Mouse (Mus musculus) forebrain, postnatal 0 days (tissue): Measurements from ENCODE around the gene Acaca. TPM values are rescaled to one million over a fixed set of nuclear protein-coding genes. Genes with fewer than 3 reads are reported as not detected.
A peak's percentile ranks its signal among the peaks of the same experiment; 100 is the strongest.

ENCODE experiments used
- ATAC-seq: fragments of 200-750 bp; cut with Nextera tagmentation; 2 replicates; pipeline ENCODE4 v1.8.0; 2017; ENCODE audit warnings: mild to moderate bottlenecking, moderate library complexity
- DNase-seq: peaks from one replicate; pipeline ENCODE4 v3.0.0-alpha.2; 2015
- H3K27ac ChIP-seq: fragments of 300-500 bp; sonication (generic); 2 replicates; pipeline ENCODE4 v1.5.1; 2014; ENCODE audit warnings: low read depth, mild to moderate bottlenecking, antibody characterized with exemption, low read length, moderate library complexity, mixed read lengths
- H3K27me3 ChIP-seq: fragments of 300-500 bp; sonication (generic); 2 replicates; pipeline ENCODE4 v1.6.1; 2014; ENCODE audit warnings: mild to moderate bottlenecking, low read length, mixed read lengths; ENCODE audit not compliant: insufficient read depth
- H3K36me3 ChIP-seq: fragments of 300-500 bp; sonication (generic); 2 replicates; pipeline ENCODE4 v1.6.1; 2014; ENCODE audit warnings: mild to moderate bottlenecking, moderate library complexity; ENCODE audit not compliant: insufficient read depth
- H3K4me1 ChIP-seq: fragments of 300-500 bp; sonication (generic); 2 replicates; pipeline ENCODE4 v1.6.1; 2014; ENCODE audit warnings: antibody characterized with exemption; ENCODE audit not compliant: insufficient read depth
- H3K4me2 ChIP-seq: fragments of 300-500 bp; sonication (generic); 2 replicates; pipeline ENCODE4 v1.6.1; 2014; ENCODE audit warnings: low read depth, mild to moderate bottlenecking, moderate library complexity
- H3K4me3 ChIP-seq: fragments of 300-500 bp; sonication (generic); 2 replicates; pipeline ENCODE4 v1.5.1; 2014; ENCODE audit warnings: low read depth, low read length, mixed read lengths
- H3K9ac ChIP-seq: fragments of 300-500 bp; sonication (generic); 2 replicates; pipeline ENCODE4 v1.6.1; 2014; ENCODE audit warnings: mild to moderate bottlenecking
- H3K9me3 ChIP-seq: fragments of 300-500 bp; sonication (generic); 2 replicates; pipeline ENCODE4 v1.6.1; 2016; ENCODE audit warnings: low read length
- CTCF ChIP-seq: sonication (generic); IDR thresholded peaks from 2 replicates; pipeline ENCODE4 v1.5.1; 2016; ENCODE audit warnings: antibody characterized with exemption, control low read depth, low read depth
- WGBS: fragments of 180-500 bp; shearing (Covaris S2); extraction: QIAGEN DNeasy Blood & Tissue Kit; methylation state at CpG from one replicate; pipeline ENCODE4 v1.1.7; 2014; 5-methylcytosine and 5-hydroxymethylcytosine counted together
- polyA plus RNA-seq: library from polyadenylated mRNA; unstranded; fragments of >200 nt; fragmentation: Nextera tagmentation; extraction: Ambion mirVana; gene quantifications from 2 replicates; pipeline ENCODE4 v1.2.1, GENCODE M21; 2015
- total RNA-seq: library from RNA; depleted of rRNA; stranded (reverse); fragments of >200 nt; gene quantifications from 2 replicates; pipeline ENCODE4 v1.2.3, GENCODE M21; 2014

Gene Acaca
- total and polyA plus RNA-seq, 2 experiments from 2014 or later, result 16.5 to 200 TPM

- no peaks in the 10 kb centered on the region for H3K27me3 ChIP-seq
- H3K4me1 ChIP-seq, result peaks cover 16% of the 10 kb centered on the region
- no peak overlapping the region for H3K4me3 ChIP-seq
- ATAC-seq, result peak; percentile 84
- H3K4me2 ChIP-seq, result no peak overlapping the region
- no peaks in the 10 kb centered on the region for H3K36me3 ChIP-seq
- 14% methylated on average over 2 of the region's 2 CpGs for WGBS
- peak overlapping the region; percentile 54; the same call in 1 of the 2 replicates for H3K27ac ChIP-seq
- H3K9me3 ChIP-seq, result no peaks in the 10 kb centered on the region
- H3K9ac ChIP-seq, result no peak overlapping the region
- TF ChIP-seq CTCF, result no peak
- DNase-seq, result peak; percentile 83
Observed at GRCm38 (mm10) chr11:84347766-84348165, 218.3 kb downstream of the Acaca start.

- H3K4me2 ChIP-seq, result peak overlapping the region; percentile 17; the same call in 1 of the 2 replicates
- DNase-seq (peak; percentile 54), ATAC-seq (peak; percentile 32; the same call in 1 of the 2 replicates)
- H3K27ac ChIP-seq, result peak overlapping the region; percentile 79
- no peak overlapping the region for H3K4me3 ChIP-seq
- peaks cover 16% of the 10 kb centered on the region for H3K4me1 ChIP-seq
- H3K36me3 ChIP-seq, result no peaks in the 10 kb centered on the region
- H3K9me3 ChIP-seq, result no peaks in the 10 kb centered on the region
- H3K27me3 ChIP-seq, result no peaks in the 10 kb centered on the region
- peak overlapping the region; percentile 25; the same call in 1 of the 2 replicates for H3K9ac ChIP-seq
- TF ChIP-seq CTCF, result no peak
- 23% methylated on average over 16 of the region's 16 CpGs for WGBS
Observed at GRCm38 (mm10) chr11:84348843-84349825, 219.7 kb downstream of the Acaca start.

GRCm38 (mm10) chr11:84351150-84351549 is 221.7 kb downstream of the Acaca start:
- no peak overlapping the region for H3K27ac ChIP-seq

GRCm38 (mm10) chr11:84353058-84353726 is 223.7 kb downstream of the Acaca start:
- Histone ChIP-seq H3K9ac (no peak overlapping the region), H3K9me3 (no peaks in the 10 kb centered on the region), H3K27ac (no peak overlapping the region), H3K36me3 (no peaks in the 10 kb centered on the region), H3K4me2 (no peak overlapping the region), H3K4me3 (no peak overlapping the region), H3K27me3 (no peaks in the 10 kb centered on the region), H3K4me1 (peaks cover 16% of the 10 kb centered on the region)
- 65% methylated on average over 7 of the region's 7 CpGs for WGBS
- DNase-seq (no peak), ATAC-seq (no peak)
- TF ChIP-seq CTCF, result no peak

More at GRCm38 (mm10) chr11:84351150-84351549, 221.7 kb downstream of the Acaca start:
- no peak for TF ChIP-seq CTCF
- Histone ChIP-seq H3K36me3 (no peaks in the 10 kb centered on the region), H3K9me3 (no peaks in the 10 kb centered on the region), H3K4me2 (no peak overlapping the region), H3K4me3 (no peak overlapping the region), H3K27me3 (no peaks in the 10 kb centered on the region), H3K9ac (no peak overlapping the region), H3K4me1 (peaks cover 16% of the 10 kb centered on the region)
- WGBS, result 91% methylated on average over 1 of the region's 1 CpGs
- no peak for ATAC-seq
- no peak for DNase-seq

- H3K4me2 ChIP-seq, result no peak overlapping the region
- no peaks in the 10 kb centered on the region for H3K9me3 ChIP-seq
- H3K27me3 ChIP-seq, result no peaks in the 10 kb centered on the region
- H3K4me1 ChIP-seq, result no peaks in the 10 kb centered on the region
- H3K9ac ChIP-seq, result no peak overlapping the region
- ATAC-seq, result no peak
- no peak for DNase-seq
- no peak overlapping the region for H3K4me3 ChIP-seq
- H3K27ac ChIP-seq, result no peak overlapping the region
- WGBS, result 72% methylated on average over 3 of the region's 3 CpGs
- no peak for TF ChIP-seq CTCF
- no peaks in the 10 kb centered on the region for H3K36me3 ChIP-seq
Observed at GRCm38 (mm10) chr11:84357304-84357703, 227.8 kb downstream of the Acaca start.

- ATAC-seq, result no peak
- H3K9ac ChIP-seq, result no peak overlapping the region
- no peaks in the 10 kb centered on the region for H3K9me3 ChIP-seq
- H3K27ac ChIP-seq, result no peak overlapping the region
- TF ChIP-seq CTCF, result no peak
- no peak for DNase-seq
- no peaks in the 10 kb centered on the region for H3K36me3 ChIP-seq
- WGBS, result 61% methylated on average over 2 of the region's 2 CpGs
- no peaks in the 10 kb centered on the region for H3K4me1 ChIP-seq
- no peaks in the 10 kb centered on the region for H3K27me3 ChIP-seq
- no peak overlapping the region for H3K4me2 ChIP-seq
- no peak overlapping the region for H3K4me3 ChIP-seq
Observed at GRCm38 (mm10) chr11:84357771-84358170, 228.3 kb downstream of the Acaca start.
